Mouse (Mus musculus): ENCODE results near the gene Zfp341.

Gene Zfp341

GRCm38 (mm10) chr2:154613118-154614115 is at the start of gene Zfp341, which contains the start of gene 4930519P11Rik:
Gene Zfp341 (plus strand): TSS chr2:154613297.
Gene 4930519P11Rik (minus strand): TSS chr2:154613437.
- peak; percentile 86 for DNase-seq

- DNase-seq = no peak
Measured at GRCm38 (mm10) chr2:154563612-154564170, 49.4 kb upstream of the Zfp341 start.

- DNase-seq = peak; percentile 51
Measured at GRCm38 (mm10) chr2:154565562-154565961, 47.5 kb upstream of the Zfp341 start.

DNA sequence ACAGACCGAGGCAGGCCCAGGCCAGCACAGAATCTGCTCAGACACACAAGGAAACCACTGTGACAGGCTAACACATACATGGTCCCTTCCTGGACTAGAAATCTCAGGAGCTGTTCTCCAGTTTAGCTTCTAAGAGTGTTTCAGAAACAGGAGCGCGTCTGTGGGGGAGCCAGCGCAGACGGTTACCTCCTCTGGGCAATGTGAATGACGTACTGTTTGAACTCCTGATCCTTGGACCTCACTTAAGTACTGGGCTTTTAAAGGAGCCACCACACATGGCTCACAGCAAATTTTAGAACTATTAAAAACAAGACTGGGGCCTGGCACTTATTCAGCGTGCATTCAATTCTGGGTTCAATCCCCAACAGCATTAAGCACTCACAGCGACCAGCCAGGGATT is 46.5 kb upstream of the Zfp341 start:
- no peak for DNase-seq

DNA sequence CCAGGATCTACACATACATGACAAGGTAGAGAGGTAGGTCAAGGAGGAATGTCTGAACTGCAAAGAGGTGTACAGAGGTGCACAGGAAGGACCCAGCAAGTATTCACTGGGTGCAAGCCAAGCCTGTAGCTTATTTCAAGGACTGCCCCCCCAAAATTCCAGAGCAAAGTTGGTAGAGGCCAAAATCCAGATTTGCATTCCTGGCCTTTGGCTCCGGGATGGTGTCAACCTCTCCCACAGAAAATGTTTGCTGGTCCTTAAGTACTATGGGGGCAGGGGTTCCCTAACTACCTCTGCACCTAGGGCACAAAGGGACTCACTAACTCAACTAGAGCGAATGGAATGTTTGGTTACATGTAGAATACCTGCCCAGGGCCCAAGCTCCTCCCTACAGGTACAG is 45.3 kb upstream of the Zfp341 start:
- DNase-seq = no peak

GRCm38 (mm10) chr2:154568329-154569070 is 44.6 kb upstream of the Zfp341 start:
- no peak for DNase-seq

DNA sequence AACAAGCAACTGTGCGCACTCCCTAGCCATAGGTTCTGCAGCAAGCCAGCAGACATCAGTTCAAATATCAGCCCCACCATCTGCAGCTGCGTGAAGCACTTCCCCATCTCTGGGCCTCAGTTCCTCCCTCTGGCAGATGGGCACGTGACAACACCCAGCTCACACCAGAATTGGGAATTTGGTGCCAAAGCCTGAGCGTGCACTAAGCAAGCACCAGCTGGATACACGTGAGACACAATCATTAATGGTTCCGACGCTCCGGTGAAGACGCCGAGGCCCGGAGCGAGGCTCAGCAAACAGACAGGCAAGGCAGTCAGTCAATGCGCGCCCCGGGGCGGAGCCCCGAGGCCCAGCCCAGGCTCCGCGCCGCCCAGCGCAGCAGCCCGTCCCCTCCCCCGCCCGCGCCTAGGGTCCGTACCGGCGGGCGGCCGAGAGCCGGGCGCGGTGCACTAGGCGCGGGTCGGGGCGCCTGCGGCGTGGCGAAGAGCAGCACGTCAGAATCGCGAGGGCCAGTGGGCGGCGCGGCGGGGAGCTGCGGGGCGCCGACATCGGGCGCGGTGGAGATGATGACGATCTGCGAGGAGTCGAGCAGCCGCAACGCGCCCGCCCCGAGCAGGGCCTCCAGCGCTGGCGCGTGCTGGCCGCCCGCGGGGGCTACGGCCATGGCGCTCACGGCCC is 43.9 kb upstream of the Zfp341 start:
- DNase-seq = no peak

- peak; percentile 96 for DNase-seq
Measured at GRCm38 (mm10) chr2:154569836-154570286, 43.2 kb upstream of the Zfp341 start, which contains the start of gene E2f1. Gene E2f1 (minus strand): TSS chr2:154569892.

DNA sequence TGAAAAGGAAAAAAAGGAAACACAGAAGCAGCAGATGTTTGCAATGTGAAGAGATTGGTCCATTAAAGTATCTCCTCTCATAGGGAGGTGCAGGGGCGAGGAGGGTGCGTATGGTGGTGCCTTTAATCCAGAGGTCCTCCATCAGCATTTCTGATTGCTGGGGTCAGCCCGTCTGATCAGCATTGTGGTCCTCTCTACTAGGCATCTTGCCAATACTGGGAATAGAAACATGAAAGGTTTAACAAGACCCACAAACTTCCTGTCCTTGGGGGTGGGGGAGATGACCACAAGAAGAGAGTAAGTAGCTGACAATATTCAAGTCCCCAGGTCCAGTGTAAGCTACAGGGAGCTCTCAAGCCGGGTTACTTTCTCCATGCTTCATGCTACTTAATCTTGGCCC is 42.4 kb upstream of the Zfp341 start:
- DNase-seq = no peak

DNA sequence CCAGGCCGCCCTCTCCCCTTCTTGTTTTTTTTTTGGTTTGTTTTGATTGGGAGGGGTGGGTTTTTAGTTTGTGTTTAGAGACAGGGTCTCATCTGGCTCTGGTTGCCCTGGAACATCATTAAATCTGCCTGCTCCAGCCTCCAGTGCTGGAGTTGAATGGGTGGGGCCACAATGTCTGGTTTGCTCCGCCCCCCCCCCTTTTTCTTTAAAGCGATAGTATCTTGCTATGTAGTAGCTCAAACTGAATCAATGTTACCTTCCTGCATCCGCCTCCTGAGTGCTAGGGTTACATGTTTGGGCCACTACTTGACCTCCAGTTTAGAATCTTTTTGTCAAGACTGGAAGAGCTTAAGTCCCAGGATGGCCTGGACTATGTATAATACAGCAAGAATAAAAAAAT is 41.8 kb upstream of the Zfp341 start:
- DNase-seq = no peak

DNA sequence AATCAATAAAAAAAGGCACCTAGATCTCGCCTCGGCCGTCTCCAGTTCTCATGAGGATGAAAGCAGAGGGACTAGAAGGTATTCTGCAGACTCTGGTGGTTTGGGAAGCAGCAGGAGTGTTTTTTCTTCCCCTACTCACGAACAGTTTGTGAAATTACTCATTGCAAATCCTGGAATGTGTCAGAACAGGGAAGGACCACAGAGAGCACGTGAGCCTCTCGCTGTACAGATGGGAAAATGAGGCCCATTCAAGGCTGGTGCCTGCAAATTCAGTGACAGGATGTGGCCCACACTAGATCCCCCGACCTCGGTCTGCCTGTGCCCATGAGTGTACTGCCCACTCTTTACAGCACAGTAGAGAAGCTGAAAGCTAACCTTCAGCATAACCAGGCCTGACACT is 41.1 kb upstream of the Zfp341 start:
- no peak for DNase-seq

- no peak for DNase-seq
Measured at GRCm38 (mm10) chr2:154572996-154573395, 40.1 kb upstream of the Zfp341 start.

DNA sequence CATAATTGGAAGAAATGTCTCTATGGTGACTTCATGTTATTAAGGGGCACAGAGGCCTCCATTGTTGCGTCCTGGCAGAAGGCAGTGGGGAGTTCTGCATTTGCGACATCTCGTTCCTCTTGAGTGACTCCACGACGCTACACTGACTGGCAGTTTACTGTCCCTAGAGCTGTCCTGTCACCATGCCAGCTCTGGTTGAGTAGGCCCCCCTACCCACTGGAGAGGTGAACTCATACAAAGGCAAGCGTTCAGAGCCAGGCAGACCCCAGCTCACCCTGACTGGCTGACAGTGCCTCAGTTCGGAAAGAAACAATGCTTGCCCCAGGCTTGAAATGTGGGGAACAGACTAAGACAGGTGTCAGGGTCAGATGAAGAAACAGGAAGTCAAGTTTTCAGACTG is 38.8 kb upstream of the Zfp341 start:
- no peak for DNase-seq

DNA sequence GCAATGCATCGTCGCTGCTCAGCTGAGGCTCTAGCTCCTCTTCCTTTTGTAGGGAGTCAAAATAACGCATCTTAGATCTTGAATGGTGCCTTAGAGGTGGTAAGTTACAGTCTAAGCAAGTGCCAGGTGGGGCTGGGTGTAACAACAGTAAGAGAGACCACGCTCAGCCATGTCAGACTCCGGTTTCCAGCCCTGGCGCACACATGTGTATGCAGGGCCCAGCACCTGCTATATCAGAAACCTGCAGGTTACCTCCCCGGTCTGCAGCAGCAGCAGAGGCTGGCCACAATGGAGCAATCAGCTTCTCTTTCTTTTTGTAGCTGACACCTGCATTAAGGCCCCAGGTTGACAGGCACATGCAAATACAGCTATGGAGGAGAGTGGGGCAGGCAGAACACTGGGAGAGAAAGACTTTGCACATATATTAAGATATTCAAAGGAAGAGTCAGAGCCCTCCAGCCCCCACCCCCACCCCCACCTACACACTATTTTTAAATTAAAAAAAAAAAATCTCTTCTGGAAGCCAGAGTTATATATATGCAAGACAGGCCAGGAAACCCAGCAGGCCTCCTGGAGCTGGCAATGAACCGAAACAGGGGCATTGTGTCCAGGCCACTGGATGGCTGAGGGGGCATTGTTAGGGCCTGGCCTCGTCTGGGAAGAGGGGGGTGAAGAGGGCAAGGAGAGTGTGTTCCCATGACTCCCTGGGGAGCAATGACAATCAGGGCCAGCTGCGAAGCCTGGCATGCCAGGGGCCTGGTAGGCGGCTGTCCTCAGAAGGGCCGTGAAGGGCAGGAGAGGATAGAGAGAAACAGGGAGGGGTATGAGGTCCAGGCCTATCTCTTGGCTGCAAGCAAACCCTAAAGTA is 36.0 kb upstream of the Zfp341 start:
- DNase-seq = no peak

DNA sequence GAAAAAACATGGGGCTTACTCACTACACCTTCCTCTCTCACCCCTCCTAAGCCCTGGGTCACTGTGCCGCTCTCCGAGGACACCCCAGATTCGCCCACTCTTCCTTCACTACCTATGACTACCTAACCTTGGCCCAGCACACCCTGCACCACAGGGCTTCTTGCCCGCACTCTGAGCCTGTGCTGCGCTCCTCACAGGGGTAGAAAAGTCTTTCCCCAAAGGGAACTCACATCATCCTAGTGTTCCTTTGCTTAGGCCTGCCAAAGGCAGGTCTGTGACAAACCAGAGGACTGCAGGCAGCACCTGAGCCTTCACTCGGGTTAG is 35.4 kb upstream of the Zfp341 start:
- no peak for DNase-seq

DNA sequence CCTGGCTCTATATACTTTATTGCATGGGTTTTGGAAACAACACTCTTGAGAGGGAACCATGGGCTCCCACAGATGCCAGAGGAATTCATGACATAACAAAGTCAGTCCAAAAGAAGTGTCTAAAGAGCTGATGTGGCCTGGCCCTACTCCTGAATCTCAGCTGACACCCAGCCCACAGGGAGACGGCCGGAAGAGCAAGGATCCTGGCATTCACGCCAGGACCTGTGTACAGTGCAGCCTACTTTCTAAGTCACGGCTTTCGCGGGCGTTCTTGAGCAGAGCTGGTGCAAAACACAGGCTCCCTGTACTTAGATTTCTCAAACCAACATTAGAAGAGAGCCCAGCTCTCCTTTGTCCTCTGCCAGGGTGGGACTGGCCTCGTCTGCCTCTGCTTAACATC is 32.5 kb upstream of the Zfp341 start:
- no peak for DNase-seq

- DNase-seq = no peak
Measured at GRCm38 (mm10) chr2:154581421-154581820, 31.7 kb upstream of the Zfp341 start.

GRCm38 (mm10) chr2:154583906-154584872 is 28.9 kb upstream of the Zfp341 start:
- peak; percentile 95 for DNase-seq

DNA sequence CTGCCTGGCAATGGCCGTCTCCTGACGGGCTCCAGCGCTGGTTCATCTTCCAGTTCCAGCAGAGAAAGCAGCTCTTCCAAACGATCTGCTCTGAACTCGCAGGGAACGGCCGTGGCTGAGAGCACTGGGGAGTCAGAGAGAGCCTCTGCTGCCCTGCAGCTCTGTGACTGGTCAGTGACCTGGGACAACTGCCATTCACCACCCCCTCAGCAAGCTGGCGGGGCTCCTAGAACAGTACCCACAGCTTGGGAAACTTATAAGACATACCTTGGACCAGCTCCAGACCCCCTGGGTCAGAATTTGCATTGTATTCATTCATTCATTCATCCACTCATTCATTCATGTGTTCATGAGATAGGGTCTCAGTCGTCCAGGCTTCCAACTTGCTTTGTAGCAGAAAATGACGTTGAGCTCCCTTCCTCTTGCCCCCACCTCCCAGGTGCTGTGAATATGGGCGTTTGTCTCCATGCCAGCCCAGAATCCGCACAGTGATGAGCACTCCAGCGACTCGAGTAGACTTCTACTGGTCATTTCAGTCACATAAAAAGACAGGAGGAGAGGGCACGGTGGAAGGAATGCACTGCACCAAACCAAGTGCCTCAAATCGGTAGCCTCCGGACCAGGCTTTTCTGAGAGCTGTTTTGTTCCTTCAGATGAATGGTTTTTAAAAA is 28.0 kb upstream of the Zfp341 start:
- DNase-seq = no peak

DNA sequence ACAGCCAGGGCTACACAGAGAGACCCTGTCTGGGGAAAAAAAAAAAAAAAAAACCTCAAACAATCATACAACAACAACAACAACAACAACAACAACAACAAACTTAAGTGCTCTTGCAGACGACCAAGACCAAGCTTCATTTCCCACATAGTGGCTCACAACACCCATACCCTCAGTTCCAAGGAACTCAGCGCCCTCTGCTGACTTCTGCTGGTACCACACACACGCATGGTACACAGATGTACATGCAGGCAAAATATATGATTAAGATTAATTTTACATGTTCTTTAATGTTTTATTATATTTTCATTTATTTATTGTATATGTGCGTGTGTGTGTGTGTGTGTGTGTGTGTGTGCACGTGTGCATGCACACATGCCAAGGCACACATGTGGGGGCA is 26.7 kb upstream of the Zfp341 start:
- DNase-seq = no peak
